Mouse (Mus musculus) cerebellum, adult 11-12 months (tissue): ENCODE measurements around the gene Itgb6.

Experiments used
- DNase-seq: peaks from one replicate; pipeline ENCODE4 v3.0.0; 2022

Gene Itgb6

GRCm38 (mm10) chr2:60712483-60712882 is 10.0 kb downstream of the Itgb6 start:
- no peak for DNase-seq

GRCm38 (mm10) chr2:60711098-60711880 is 11.2 kb downstream of the Itgb6 start:
- no peak for DNase-seq

DNA sequence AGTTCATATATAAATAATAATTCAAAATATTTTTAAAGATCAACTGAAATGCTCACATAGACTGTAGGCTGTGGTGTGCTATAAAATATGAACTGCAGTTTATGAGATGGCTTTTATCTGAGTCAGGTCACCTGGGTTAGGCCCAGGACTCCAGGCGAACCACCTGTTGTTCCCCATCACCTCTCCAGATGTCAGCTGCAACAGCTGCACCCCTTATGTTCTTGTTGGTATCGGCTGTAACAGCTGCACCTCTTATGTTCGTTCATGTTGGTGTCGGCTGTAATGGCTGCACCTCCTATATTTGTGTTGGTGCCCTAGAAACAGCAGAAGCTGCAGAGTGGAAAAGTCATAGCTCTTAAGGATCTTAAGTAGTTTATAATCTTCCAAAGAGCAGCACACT is 12.1 kb downstream of the Itgb6 start:
- no peak for DNase-seq

DNA sequence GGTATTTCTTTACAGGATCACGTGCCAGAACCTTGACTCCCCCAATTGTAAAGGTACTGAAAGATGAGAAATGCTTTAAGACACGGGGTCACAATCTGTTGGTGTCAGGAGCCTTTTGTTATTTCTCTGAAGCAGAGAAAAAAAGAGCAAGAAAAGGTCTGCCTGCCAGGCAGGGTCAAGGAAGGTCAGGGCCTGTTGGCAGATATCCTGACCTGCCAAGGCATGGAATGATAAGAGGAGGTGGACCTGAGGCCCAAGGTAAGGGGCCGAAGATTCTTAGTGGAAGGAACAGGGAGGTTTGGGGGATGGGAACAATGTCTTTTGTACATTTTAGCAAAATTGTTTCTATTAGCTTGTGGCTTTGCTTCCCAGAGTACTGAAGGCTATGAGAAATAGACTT is 13.8 kb downstream of the Itgb6 start:
- no peak for DNase-seq

GRCm38 (mm10) chr2:60706866-60707265 is 15.6 kb downstream of the Itgb6 start:
- DNase-seq, result no peak

GRCm38 (mm10) chr2:60705426-60705825 is 17.0 kb downstream of the Itgb6 start:
- DNase-seq, result no peak

DNA sequence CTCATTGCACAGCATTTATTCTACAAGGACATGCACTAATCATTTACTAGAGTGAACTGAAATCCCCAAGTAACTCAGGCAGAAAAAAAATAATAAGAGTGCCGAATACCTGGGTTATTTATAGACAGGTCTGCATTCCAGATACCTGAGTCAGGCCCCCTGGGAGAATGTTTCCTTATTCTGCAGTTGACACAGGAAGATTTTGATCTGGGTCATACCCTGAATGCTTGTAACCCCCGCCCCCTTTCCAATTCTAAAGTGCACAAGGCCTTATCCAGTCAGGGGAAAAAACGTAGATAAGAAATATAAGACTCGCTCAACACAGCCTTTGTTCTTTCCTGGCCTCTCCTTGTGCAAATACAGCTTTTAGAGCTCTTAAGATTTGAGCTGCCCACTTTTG is 19.1 kb downstream of the Itgb6 start:
- DNase-seq, result no peak

DNA sequence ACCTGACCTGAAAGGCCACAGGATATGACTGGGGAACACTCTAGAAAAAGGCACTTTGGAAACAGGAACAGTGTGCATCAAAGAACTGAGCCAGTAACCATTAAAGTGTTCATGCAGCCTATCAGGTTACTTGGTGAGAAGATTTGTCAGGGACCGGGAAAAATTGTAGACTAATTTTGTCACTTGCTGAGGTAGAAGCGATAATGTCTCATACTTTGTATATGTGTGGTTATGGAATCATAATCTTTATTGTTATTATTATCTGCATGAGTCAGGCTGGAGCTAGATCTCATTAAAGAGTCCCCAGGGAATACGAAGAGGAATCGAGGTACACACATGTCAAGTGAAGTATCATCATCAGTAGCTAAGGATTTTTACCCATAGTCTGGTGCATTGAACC is 21.5 kb downstream of the Itgb6 start:
- DNase-seq, result no peak

- DNase-seq, result no peak
Observed at GRCm38 (mm10) chr2:60700013-60700412, 22.4 kb downstream of the Itgb6 start.

DNA sequence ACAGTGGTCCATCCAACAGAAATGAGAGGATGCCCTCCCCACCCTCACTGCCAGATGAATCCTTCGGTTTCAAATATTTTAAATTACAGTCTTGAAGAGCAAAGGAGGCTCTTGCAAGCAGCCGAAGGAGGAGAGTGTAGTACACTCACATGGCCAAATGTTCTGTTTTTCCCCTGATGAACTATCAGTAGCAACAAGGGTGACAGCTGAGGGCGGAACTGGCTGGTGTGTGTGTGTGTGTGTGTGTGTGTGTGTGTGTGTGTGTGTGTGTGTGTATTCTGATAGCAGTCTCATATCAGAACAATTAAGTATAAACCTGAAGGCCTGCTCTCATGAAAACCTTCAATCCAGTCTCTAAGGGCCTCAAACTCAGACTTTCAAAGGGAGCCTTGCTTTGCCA is 22.9 kb downstream of the Itgb6 start:
- no peak for DNase-seq

DNA sequence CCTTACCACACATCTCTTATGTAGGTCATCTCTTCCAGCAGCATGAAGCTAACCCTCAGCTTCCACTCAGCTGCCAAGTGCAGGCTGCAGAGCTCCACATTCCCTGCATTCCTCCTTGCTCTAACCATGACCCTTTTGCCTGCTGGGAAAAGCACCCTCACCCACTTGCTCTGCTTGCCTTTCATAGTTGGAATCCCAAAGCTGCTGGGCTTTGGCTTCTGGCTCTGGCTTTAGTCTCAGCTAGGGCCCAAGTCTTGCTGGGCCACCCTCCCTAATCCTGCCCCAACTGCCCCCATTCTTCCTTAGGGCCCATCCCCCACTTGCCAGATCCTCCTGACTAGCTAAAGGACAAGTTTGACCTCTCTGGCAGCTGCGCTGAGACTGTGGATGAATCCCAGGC is 24.3 kb downstream of the Itgb6 start:
- no peak for DNase-seq

DNA sequence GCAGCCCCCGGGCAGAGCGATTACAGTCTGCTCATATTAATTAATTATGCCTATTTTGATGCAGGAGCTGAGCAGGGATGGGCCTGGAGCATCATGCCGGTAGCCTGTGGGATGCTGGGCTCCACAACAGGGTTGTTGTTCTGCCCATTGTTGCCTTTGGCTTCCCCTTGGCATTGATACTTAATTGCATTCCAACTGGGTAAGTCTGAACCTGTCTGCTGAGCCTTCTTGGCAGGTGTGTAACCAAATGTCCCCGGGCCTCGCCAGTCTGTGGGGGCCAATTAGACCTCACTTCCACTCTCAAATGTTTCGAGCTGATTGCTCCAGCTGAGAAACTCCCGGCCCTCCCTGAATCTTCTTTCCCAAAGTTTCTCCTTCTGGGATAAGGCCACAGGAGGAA is 24.9 kb downstream of the Itgb6 start:
- DNase-seq, result no peak

DNA sequence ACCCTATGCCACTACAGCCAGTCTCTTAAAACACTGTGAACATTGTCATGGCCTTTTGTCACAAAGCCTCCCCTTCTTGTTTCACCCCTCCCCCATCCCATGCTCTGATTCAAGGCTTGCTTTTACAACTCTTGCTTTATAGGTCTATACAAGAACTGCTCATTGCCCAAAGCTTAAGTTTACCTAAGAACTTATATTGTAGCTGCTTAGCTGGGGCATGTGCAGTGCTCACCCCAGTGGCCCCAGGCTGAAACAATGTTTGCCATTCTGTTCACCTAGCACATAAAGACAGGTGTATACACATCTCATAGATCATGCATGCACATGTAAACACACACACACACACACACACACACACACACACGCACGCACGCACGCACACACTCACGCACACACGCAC is 25.9 kb downstream of the Itgb6 start:
- no peak for DNase-seq

DNA sequence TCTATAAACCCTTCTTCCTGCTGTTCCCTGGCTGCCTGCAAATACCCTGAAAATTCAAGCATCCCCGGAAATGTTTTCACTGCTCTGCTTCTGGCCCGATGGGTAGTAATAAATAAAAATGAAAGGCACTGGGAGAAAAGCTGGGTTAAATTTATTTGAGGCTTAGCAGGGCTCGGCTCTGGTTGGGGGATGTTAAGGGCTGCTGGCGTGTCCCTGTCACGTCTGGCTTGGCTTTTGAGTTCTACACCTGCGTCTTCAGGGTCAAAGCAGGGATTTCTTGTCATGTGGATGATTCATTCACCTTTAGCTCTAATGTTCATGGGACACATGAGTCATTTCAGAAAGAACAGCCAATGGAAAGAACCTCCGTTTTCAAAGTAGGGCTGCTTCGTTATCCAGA is 26.7 kb downstream of the Itgb6 start:
- DNase-seq, result no peak

DNA sequence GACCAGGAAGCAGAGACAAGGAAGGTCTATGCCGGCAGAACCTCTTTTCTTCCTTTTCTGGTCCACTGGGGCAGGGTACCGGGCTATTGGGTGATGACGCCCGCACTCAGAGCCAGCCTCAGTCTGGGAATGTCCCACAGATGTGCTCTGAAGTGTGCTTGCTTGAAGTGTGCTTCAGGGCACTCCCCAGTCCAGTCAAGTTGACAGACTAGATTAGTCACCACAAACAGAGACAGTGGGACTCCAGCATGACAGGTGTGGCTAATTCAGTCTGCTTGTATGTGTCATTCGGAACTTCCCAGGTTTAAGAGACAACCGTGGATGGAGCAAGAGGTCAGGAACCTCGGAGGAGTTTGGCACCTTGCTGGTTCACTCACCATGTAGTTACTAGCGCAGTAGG is 27.9 kb downstream of the Itgb6 start:
- no peak for DNase-seq

DNA sequence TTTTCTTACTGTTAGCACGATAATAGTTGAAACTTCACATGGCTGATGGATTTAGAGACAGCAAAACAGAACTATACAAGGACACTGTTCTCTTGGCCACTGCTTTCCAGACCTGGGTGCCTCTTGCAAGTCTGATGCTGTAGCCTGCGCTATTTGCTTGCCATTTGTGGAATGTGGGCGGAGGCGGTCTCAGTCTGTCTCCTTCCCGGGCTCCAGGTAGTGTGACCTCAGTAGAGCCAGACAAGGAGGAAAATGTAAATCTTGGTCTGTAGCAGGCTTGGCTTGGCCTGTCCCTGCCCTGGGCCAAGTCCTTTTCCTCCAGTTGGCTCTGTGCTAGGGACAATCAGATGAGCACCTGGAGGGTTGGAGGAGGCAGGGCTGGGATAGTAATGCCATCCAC is 30.2 kb downstream of the Itgb6 start:
- DNase-seq, result no peak

DNA sequence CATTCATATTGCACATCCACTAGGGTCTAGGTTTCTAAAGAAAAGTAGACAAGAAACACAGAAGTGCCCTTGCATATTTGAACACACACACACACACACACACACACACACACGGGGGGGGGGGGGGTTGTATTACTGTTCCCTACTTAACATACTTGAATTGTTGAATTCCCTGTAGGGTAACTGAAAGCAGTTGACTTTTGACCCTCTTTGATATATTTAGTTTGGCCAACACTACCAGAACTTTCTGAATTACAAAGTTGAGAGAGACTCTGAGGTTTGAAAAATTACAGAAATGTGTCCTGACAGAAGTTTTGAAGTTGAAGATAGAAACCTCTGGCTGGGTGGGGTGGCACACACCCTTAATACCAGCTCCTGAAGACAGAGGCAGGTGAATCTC is 32.2 kb downstream of the Itgb6 start:
- no peak for DNase-seq

- DNase-seq, result no peak
Observed at GRCm38 (mm10) chr2:60688944-60689615, 33.4 kb downstream of the Itgb6 start.

- DNase-seq, result no peak
Observed at GRCm38 (mm10) chr2:60688150-60688549, 34.3 kb downstream of the Itgb6 start.

GRCm38 (mm10) chr2:60685973-60686372 is 36.5 kb downstream of the Itgb6 start:
- no peak for DNase-seq

DNA sequence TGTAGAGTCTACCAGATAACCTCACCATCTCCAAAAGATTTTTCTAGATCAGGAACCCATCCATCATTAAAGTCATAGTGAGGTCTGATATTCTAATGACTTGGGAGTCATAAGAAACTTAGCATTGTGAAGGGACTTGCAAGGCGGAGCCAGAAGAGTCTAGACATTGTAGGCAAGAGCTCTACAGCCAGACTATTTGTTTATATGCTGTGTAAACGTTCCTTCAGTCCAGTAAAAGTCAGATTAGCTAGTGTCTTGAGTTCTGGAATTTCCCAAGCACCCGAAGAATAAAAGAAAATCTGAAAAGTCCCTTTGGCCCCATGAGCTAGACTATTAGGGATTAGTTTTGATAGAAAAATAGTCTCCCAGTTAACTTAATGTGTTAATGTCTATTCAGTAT is 38.3 kb downstream of the Itgb6 start:
- DNase-seq, result no peak

DNA sequence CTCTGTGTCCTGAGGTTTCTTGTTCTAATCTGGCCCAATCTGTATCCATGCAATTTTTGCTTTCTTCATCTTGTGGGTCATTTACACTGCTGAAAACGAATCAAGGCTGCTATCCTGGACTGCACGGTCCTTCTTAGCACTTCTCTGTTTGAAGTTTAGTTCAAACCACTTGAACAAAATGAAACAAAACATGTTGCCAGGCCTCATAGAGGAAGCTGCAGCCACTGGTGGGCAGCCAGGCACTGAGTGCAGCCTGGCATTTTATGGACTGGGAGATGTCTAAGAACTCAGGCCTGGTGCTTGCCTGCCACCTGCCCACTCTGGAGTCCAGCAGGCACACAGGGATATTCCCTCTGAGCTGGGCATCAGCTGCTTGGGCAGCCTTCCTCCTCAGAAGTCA is 39.9 kb downstream of the Itgb6 start:
- DNase-seq, result no peak

DNA sequence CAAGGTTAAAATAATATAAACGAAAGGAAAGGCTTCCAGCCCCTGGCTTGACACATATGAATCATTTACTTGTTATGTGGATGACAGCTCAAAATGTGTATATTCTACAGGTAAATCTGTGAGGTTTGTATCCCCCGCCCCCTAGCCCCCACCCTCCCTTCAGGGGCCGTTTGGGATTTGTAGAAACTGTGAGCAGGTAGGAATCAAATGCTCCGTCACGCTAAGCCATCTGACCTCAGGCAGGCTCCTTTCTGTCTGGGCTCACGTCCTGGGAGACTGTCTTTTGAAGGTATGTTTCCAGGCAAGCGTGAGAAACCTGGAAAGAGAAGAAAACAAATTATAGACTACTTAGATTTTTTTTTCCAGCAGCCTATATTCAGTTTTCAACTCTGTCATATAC is 48.0 kb downstream of the Itgb6 start:
- DNase-seq, result no peak

DNA sequence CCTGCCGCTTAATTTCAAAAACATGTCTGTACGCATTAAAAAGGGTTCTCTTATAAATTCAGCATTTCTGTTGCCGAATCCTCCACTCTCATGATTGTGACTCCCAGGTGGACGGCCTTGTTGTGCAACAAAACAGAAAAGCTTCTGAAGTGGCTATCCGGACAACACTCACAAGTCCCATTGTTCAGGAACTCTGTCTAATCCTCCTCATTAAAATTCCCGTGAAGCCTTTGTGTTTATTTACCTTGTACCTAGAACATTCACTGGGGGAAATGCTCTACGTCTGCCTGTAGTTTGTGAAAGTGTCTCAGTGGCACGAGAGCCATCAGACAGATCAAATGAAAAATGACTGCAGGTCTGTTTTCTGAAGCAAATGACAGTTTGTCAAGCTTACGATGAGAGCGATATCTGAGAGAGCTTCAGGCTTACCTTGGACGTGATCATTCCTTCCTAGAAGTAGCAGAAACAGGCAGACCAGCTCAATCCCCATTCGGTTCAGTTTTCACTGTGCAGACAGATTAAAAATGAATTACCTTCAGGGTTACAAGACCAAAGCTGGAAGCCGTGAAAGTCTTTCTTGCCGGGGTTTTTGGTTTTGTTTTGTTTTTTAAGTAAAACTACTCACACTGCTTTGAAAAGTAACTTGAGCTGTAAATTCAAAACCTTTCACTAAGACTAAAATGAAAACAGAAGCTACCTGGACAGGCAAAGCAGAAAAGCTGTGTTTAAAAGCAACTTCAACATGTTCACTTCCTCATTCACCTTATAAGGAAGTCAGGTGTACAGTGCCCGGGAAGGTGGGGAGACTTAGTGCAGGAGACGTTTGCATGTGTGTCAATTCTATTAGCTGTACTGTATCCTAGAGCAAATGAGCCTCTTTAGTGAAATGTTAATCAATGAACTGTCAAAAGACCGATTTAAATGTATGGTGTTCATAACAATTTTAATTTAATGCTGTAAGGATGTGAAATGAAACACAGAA is 49.2 kb downstream of the Itgb6 start:
- no peak for DNase-seq
